Mouse (Mus musculus) liver, embryonic 14.5 days (tissue): ENCODE measurements around the gene Ankrd65.

ENCODE experiments used
- CTCF ChIP-seq: IDR thresholded peaks from 2 replicates; pipeline ENCODE4 v1.5.1; 2016; ENCODE audit warnings: antibody characterized with exemption, low read depth, control low read depth
- EP300 ChIP-seq: IDR thresholded peaks from 2 replicates; pipeline ENCODE4 v1.6.1; 2016; ENCODE audit warnings: antibody characterized with exemption, low read depth

- no peak for TF ChIP-seq CTCF
- TF ChIP-seq EP300 = no peak
These were observed 58.3 kb downstream of the Ankrd65 start for GRCm38 (mm10) chr4:155848434-155849095.
